Mouse (Mus musculus): ENCODE results near the gene Cfap73.

Cfap73 gene

DNA sequence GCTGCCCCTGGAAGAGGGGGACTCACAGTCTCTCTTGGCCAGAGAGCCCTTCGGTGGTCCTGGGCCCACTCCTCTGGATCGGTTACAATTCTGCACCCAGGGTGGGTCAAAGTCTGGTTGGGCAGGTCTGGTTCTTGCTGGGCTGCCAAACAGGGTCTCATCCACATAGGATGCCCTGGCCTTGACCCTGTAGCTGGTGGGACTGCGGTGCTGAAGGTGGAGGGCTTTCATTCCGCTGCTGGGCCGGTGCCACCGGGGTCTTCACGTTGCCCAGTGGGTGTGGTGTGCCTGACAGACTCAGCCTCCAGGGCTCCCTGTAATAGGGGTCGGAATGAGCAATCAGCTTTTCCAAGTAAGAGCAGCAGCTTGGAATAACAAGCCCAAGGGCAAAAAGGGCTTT is 22.6 kb downstream of the Cfap73 start:
- no peak for DNase-seq

DNA sequence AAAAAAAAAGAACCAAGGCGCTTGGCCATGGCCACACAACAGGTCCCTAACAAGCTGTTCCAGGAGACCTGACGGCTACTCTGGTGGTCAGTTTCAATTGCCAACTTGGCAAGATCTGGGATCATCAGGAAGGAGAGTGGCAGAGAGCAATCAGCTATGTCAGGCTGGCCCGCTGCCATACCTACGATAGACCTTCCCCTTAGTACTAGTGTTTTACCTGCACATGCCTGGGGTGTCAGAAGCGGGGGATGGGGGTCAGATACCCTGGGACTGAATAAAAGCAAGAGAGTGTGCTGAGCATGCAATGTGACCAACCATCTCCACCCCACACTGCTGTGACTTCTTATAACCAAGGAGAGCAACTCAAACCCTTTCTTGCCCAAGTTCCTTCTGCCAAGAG is 23.1 kb downstream of the Cfap73 start:
- DNase-seq, result no peak

- no peak for DNase-seq
Measured at GRCm38 (mm10) chr5:120609246-120609775, 24.7 kb downstream of the Cfap73 start.

- no peak for DNase-seq
Measured at GRCm38 (mm10) chr5:120607335-120607734, 26.7 kb downstream of the Cfap73 start.

GRCm38 (mm10) chr5:120606590-120607200 is 27.3 kb downstream of the Cfap73 start:
- no peak for DNase-seq

GRCm38 (mm10) chr5:120605688-120606087 is 28.3 kb downstream of the Cfap73 start:
- peak; percentile 92 for DNase-seq

- no peak for DNase-seq
Measured at GRCm38 (mm10) chr5:120605241-120605661, 28.8 kb downstream of the Cfap73 start.

DNA sequence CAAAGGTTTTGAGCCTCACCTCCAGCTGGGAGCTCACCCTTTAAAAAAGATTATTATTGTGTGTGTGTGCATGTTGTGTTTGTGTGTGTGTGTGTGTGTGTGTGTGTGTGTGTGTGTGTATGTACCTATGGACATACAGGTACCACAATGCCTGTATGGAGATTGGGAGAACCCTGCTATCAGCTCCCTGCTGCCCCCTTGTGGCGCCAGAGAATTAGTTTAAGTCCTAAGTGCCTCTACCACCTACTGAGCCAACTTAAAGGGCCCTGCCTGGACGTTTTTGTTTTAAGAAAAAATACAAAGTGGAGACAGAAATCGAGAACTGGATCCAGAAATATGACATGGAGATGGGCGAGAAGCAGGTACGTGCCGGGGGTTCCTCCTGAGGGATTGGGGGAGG is 29.2 kb downstream of the Cfap73 start:
- DNase-seq, result peak; percentile 91

DNA sequence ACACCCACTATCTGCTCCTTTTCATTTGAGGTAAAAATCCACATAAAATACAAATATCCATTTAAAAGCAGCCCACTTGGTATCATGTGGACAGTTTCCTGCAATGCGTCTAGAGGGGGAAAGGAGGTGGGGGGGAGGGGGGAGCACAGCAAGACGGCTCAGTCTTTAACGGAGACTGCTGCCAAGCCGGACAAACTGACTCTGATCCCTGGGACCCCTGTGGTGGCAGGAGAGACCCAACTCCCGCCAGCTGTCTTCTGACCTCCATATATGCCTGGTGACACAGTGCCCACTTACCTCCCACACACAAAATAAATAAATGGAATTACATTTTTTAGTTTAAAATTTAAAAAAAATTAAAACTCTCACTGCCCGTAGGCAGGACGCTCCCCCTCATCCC is 30.5 kb downstream of the Cfap73 start:
- DNase-seq, result no peak

DNA sequence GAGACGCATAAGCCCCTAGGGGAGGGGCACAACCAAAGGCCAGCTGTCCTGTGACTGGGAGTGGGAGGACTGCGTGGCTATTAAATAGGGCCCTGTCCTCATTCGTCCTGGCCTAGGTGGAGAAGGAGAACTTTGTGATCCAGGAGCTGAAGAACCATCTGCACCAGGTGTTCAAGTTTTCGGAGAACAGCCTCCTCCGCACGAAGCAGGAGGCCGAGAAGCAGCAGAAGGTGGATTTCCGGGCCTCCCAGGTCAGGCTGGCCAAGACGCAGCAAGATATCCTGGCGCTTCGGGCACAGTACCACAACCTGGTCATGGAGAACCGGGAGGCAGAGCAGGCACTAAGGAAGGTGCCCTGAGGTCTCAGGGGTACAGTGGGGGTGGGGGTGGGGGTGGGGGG is 31.8 kb downstream of the Cfap73 start:
- DNase-seq, result peak; percentile 64

DNA sequence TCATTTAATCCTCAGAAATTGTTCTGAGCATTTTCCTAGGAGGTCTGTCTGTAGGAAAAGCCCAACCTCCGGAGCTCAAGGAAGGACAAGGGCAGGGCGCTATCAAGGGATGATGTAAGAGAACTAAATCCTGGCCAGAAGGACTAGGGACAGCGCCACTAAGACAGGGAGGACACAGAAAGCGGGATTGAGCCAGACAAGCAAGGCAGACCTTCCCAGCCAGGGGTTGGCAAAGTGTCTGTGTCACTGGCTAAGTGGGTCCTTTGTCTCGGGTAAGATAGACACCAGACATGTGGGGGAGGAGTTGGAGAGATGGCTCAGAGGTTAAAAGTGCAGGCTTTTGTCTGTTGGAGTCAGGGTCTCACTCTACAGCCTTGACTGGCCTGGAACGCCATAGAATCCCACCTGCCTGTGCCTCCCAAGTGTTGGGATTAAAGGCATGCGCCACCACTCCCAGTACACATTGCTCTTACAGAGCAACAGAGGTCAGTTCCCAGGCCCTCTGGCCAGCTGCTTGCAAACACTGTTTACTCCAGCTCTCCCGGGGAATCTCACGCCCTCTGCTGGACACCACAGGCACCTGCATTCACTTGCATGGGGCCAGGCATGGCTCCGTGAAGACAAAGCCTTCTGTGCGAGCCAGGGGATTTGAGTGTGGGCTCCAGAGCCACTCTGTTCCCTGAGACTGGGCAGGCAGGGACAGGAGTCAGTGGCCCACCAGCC is 32.9 kb downstream of the Cfap73 start:
- no peak for DNase-seq

- no peak for DNase-seq
Measured at GRCm38 (mm10) chr5:120599625-120600024, 34.4 kb downstream of the Cfap73 start.

DNA sequence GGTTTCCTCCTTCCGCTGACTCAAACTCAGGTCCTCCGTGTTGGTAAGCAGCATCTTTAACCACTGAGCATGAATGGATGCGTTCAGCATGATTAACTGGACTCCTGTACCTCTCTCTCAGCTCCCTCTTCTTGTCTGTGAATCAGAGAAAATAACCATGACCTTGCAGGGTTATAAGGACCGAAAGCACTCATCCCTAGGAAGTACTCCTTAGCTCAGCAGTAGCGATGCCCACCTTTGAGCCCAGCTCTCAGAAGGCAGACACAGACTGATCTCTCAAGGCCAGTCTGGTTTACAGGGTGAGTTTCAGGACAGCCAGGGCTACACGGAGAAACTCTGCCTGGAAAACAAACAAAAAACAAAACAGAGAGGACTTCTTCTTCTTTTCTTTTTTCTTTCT is 39.5 kb downstream of the Cfap73 start:
- DNase-seq, result no peak

DNA sequence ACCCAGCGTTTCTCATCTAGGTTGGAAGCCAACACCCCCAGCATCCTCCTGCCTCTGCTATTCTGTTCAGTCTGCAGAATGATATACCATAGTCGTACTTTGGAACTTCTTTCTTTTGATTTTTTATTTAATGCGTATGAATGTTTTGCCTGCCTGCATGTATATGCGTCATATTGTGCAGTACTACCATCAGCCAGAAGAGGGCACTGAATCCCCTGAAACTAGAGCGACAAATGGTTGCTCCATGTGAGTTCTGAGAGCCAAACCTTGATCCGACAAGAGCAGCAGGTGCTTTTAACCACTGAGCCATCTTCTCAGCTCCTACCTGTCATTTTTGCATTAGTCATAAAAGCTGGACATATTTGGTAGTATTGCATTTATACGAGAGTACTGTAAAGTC is 41.9 kb downstream of the Cfap73 start:
- no peak for DNase-seq

- no peak for DNase-seq
Measured at GRCm38 (mm10) chr5:120590356-120591010, 43.6 kb downstream of the Cfap73 start.

GRCm38 (mm10) chr5:120588569-120589094 is 45.4 kb downstream of the Cfap73 start, which contains the start of the genes Tpcn1 and Iqcd:
Gene Tpcn1 (minus strand): TSS chr5:120588673.
Gene Iqcd (plus strand): TSS chr5:120589016.
- DNase-seq, result peak; percentile 98

GRCm38 (mm10) chr5:120587940-120588568 is 46.0 kb downstream of the Cfap73 start:
- DNase-seq, result no peak

DNA sequence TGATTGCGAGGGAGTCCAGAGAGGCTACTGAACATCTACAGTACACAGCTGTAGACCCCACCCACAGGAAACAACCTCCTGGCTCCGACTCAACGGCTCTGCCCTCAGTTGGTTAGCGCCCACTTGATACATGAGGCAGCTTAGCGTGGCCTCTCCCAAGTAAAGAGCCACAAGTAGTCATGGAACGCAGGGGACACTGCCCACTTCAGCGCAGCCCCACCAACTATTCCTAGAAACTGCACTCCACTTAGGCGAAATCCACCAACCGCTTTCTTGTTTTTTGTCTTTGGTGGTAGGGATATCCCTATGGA is 46.5 kb downstream of the Cfap73 start:
- DNase-seq, result no peak

DNA sequence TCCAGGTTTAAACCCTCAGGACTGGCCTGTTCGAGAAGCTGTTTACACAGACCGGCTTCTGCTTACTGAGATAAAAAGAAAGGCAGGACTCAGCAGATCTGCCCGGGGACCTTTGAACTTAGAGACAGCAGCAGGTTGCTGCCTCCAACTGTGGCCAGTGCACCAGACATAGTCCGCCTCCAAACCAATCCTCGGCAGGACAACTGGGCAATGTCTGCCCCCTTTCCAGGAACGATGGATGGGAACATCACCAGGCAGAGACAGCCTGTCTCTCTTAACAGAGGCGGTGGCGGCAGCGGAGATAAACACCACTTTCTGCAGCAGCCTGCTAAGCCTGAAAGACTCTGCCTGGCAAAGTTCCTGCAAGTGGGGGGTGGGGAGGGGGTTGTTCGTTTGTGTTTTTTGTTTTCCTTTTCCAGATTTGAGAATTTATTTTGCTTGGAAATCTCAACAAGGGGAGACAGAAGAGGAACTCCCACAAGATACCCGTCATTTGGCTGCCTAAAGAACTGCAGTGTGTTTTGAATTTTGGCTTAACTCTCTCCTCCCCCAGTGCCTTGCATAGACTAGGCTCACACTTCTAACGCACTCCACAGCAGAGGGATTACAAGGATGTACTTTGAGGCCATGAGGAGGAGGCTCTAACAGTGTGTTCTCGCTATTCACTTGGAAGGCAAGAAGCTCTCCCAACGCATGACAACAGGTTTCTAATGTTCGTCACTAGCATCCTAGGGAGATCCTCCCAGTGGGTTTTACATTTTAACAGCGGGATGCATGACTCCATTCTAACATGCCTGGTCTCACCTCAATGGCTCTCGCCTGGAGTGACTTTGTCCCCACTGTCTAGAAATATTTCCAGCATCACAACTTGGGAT is 47.1 kb downstream of the Cfap73 start:
- no peak for DNase-seq

DNA sequence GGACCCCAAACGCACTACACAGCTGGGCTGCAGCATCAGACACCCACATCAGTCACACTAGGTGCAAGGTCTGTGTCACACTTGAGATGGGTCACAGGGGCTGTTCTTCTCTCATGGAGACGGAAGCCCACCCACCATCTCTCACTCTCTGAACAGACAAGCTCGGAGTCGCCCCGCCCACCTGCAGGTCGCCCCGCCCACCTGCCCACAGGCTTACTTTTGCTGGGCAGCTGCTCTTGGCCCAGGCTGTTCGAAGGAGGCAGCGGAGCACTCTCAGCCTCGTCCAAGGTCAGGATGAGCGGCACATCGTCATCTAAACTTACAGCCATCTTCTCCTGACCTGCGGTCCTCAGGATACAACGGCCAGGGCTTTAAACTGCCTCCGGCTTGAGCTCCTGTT is 49.1 kb downstream of the Cfap73 start:
- DNase-seq, result no peak

- no peak for DNase-seq
Measured at GRCm38 (mm10) chr5:120583511-120583910, 50.5 kb downstream of the Cfap73 start.

GRCm38 (mm10) chr5:120582002-120582401 is 52.0 kb downstream of the Cfap73 start:
- DNase-seq, result no peak
